ENCODE assay signal across 9 mouse cellular contexts in the genomic region with DNA sequence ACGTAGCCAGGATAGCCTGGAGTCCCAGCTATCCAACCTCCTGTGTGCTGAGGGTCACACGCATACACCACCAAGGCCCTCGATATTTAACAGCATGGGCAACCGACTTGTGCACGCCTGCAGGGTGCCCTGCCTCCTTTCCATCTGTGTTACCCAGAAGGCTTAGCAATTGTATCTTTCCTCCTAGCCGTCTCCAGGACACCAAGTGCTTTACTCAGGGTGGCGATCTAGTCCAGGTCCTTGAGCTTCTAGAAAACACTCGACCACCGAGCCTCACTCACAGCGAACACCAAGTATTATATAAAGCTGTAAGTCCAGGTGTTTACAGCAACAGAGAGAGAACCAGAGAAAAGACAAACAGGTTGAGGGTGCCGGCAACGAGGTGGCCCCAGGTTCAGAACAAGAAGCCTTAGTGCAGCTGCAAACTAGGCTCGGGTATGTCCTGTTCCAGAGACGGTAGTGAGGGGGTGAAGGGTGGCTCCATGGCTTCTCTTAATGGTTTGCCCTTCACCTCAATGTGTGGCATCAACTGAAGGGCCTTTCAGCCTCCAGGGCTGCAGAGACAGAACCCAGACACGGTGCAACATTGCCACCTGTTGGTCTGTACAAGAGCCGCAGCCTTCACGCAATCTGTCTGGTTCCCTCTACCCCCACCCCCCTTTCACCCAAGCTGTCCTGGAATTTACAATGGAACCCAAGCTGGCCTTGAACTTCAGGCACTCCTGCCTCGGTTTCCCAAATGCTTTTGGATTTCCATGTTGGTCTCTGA. TPM values are rescaled to one million over a fixed set of nuclear protein-coding genes. Genes with fewer than 3 reads are reported as not detected.
DNase-seq lines count a peak whose midpoint lies in the region; ATAC-seq and TF ChIP-seq lines count a peak whose summit lies in the region.
"Had no signal": no experiment of that assay in that cellular context is flagged by ENCODE, and none has a peak within 500 bp of the region (broad histone marks: within the 10 kb centered on the region; RNA-seq: fewer than 3 reads in every experiment).

No protein-coding gene starts in this region.

- no peaks in the 10 kb centered on the region for H3K27me3 ChIP-seq in E14TG2a.4 (ENCODE audit: insufficient read depth, low read length)
- H3K27me3 ChIP-seq in embryonic facial prominence, embryonic 15.5 days, result no peaks in the 10 kb centered on the region
- no peaks in the 10 kb centered on the region for H3K27me3 ChIP-seq in lung, embryonic 16.5 days (ENCODE audit: control insufficient read depth, insufficient read depth, low read depth, low read length)
- H3K27me3 ChIP-seq: limb, embryonic 15.5 days had no signal

- no peaks in the 10 kb centered on the region for H3K9me3 ChIP-seq in E14TG2a.4 (ENCODE audit: low read length)
- H3K9me3 ChIP-seq in embryonic facial prominence, embryonic 15.5 days (replicated peaks), result no peaks in the 10 kb centered on the region
- H3K9me3 ChIP-seq in lung, embryonic 16.5 days (ENCODE audit: control insufficient read depth, low read length), result no peaks in the 10 kb centered on the region
- H3K9me3 ChIP-seq: limb, embryonic 15.5 days had no signal

- no peaks in the 10 kb centered on the region for H3K36me3 ChIP-seq in E14TG2a.4 (ENCODE audit: insufficient read depth, low read length)
- no peaks in the 10 kb centered on the region for H3K36me3 ChIP-seq in embryonic facial prominence, embryonic 15.5 days
- no peaks in the 10 kb centered on the region for H3K36me3 ChIP-seq in lung, embryonic 16.5 days (ENCODE audit: control insufficient read depth, insufficient read depth, low read length)
- H3K36me3 ChIP-seq: limb, embryonic 15.5 days had no signal

- no peak overlapping the region for H3K4me3 ChIP-seq in E14TG2a.4 (replicated peaks; ENCODE audit: low read length)
- H3K4me3 ChIP-seq in bone marrow, adult 2 months (replicated peaks; ENCODE audit: control insufficient read depth, low read depth, low read length), result no peak overlapping the region
- H3K4me3 ChIP-seq in embryonic facial prominence, embryonic 15.5 days (replicated peaks), result no peak overlapping the region
- no peak overlapping the region for H3K4me3 ChIP-seq in lung, embryonic 16.5 days (ENCODE audit: low read length)
- H3K4me3 ChIP-seq: limb, embryonic 15.5 days had no signal

- TF ChIP-seq POLR2A in bone marrow, adult 2 months (IDR thresholded peaks at IDR 0.05; ENCODE audit: borderline replicate concordance, control insufficient read depth, low read depth, low read length), result no peak

- H3K4me1 ChIP-seq in E14TG2a.4 (replicated peaks; ENCODE audit: low read depth, low read length), result peaks cover 76% of the 10 kb centered on the region
- H3K4me1 ChIP-seq in bone marrow, adult 2 months (ENCODE audit: control insufficient read depth, insufficient read depth, low read length), result peaks cover 11% of the 10 kb centered on the region
- H3K4me1 ChIP-seq in embryonic facial prominence, embryonic 15.5 days, result peaks cover 9% of the 10 kb centered on the region
- H3K4me1 ChIP-seq in lung, embryonic 16.5 days (replicated peaks; ENCODE audit: control insufficient read depth, insufficient read depth, low read length), result peaks cover 8% of the 10 kb centered on the region

- H3K9ac ChIP-seq in embryonic facial prominence, embryonic 15.5 days, result no peak overlapping the region
- no peak overlapping the region for H3K9ac ChIP-seq in lung, embryonic 16.5 days (ENCODE audit: low read length)
- H3K9ac ChIP-seq: limb, embryonic 15.5 days had no signal

- intact Hi-C loops in heart, postnatal 10 days (cut with DNase I), result loop anchor here (1.0 to 10.0 kb wide), 4 partner anchors 164 to 466 kb away; partner anchors contain the start of gene Sgf29

- peak; percentile 63 for TF ChIP-seq CTCF in E14TG2a.4 (conservative IDR thresholded peaks at IDR 0.05; ENCODE audit: low read length)
- TF ChIP-seq CTCF in bone marrow, adult 2 months (IDR thresholded peaks at IDR 0.05; ENCODE audit: control insufficient read depth, insufficient read depth, low read length), result peak; percentile 95

- WGBS in bone marrow, adult 2 months, result 45% methylated on average over 18 of the region's 18 CpGs
- WGBS in embryonic facial prominence, embryonic 15.5 days, result 40% methylated on average over 18 of the region's 18 CpGs
- WGBS in lung, embryonic 16.5 days, result 31% methylated on average over 18 of the region's 18 CpGs

- ATAC-seq in embryonic facial prominence, embryonic 15.5 days (ENCODE audit: insufficient number of reproducible peaks, low FRiP score, low TSS enrichment, low read depth), result 0 out of 2 replicates have a peak, but pooled peaks have one; percentile 16
- peak; percentile 74; the same call in 1 of the 2 replicates for ATAC-seq in lung, embryonic 16.5 days (ENCODE audit: low read depth)

- no peak overlapping the region for H3K4me2 ChIP-seq in embryonic facial prominence, embryonic 15.5 days (replicated peaks)
- H3K4me2 ChIP-seq in lung, embryonic 16.5 days (ENCODE audit: low read depth, low read length), result no peak overlapping the region
- H3K4me2 ChIP-seq: limb, embryonic 15.5 days had no signal

- H3K27ac ChIP-seq in bone marrow, adult 2 months (ENCODE audit: control insufficient read depth, insufficient read depth, low read depth, low read length, poor library complexity), result no peak overlapping the region
- H3K27ac ChIP-seq in embryonic facial prominence, embryonic 15.5 days (replicated peaks), result no peak overlapping the region
- H3K27ac ChIP-seq in lung, embryonic 16.5 days (ENCODE audit: low read length), result no peak overlapping the region
- H3K27ac ChIP-seq: limb, embryonic 15.5 days had no signal

- DNase-seq in heart, postnatal 10 days, result peak; percentile 82 to 88
- peak; percentile 53 to 81 for DNase-seq in layer of hippocampus, adult 8-10 months (ENCODE audit: low spot score in 2 of 2)
- DNase-seq in retina, adult 2 months (ENCODE audit: low read depth, low spot score), result peak; percentile 65
- peak; percentile 39 to 49 for DNase-seq in urinary bladder, postnatal 36 days (ENCODE audit: low spot score in 2 of 2)

RNA-seq across cellular contexts. Expression of gene Qprt, which starts 11.6 kb away (rescaled TPM):
- polyA plus RNA-seq in bone marrow, adult 2 months (2011; ENCODE audit: insufficient read depth, insufficient read length, low replicate concordance, missing spikeins), result 1.4 and 10.6 TPM in 2 replicates
- 2.0 and 3.3 TPM in 2 replicates for polyA plus RNA-seq in embryonic facial prominence, embryonic 15.5 days (2015; fragmentation: Nextera tagmentation; extraction: Ambion mirVana)
- under 1 TPM in 1 of 2 experiments, not detected in 1; 0.29 TPM for total RNA-seq in heart, postnatal 10 days (2021)
- 1 to 10 TPM in 1 of 4 experiments, under 1 TPM in 3; 0.22 to 1.1 (median 0.53) TPM for total RNA-seq in layer of hippocampus, adult 8-10 months (2022)
- 0.43 and 1.2 TPM in 2 replicates for polyA plus RNA-seq in lung, embryonic 16.5 days (2015; fragmentation: Nextera tagmentation; extraction: Ambion mirVana)

RNA-seq across cellular contexts. Expression of gene AI467606, which starts 19.3 kb away (rescaled TPM):
- 13.6 and 36.8 TPM in 2 replicates for polyA plus RNA-seq in bone marrow, adult 2 months (2011; ENCODE audit: insufficient read depth, insufficient read length, low replicate concordance, missing spikeins)
- polyA plus RNA-seq in embryonic facial prominence, embryonic 15.5 days (2015; fragmentation: Nextera tagmentation; extraction: Ambion mirVana), result 4.8 and 6.3 TPM in 2 replicates
- total RNA-seq in heart, postnatal 10 days (2021), result 1 to 10 TPM in 1 of 2 experiments, under 1 TPM in 1; 0.94 to 1.5 TPM
- 1 to 10 TPM; 1.2 to 3.7 (median 2.3) TPM for total RNA-seq in layer of hippocampus, adult 8-10 months (2022)
- 11.5 and 12.8 TPM in 2 replicates for polyA plus RNA-seq in lung, embryonic 16.5 days (2015; fragmentation: Nextera tagmentation; extraction: Ambion mirVana)

RNA-seq across cellular contexts. Expression of gene Zg16, which starts 23.3 kb away (rescaled TPM):
- polyA plus RNA-seq in bone marrow, adult 2 months (2011; ENCODE audit: insufficient read depth, insufficient read length, low replicate concordance, missing spikeins), result 3.1 TPM in 1 of 2 replicates, not detected in the other
- not detected in 2 replicates for polyA plus RNA-seq in embryonic facial prominence, embryonic 15.5 days (2015; fragmentation: Nextera tagmentation; extraction: Ambion mirVana)
- total RNA-seq in heart, postnatal 10 days (2021), result not detected
- not detected for total RNA-seq in layer of hippocampus, adult 8-10 months (2022)
- polyA plus RNA-seq in lung, embryonic 16.5 days (2015; fragmentation: Nextera tagmentation; extraction: Ambion mirVana), result 7.1 TPM in 1 of 2 replicates, not detected in the other
- polyA plus RNA-seq: limb, embryonic 15.5 days had no signal

RNA-seq across cellular contexts. Expression of gene Spn, which starts 27.2 kb away (rescaled TPM):
- polyA plus RNA-seq in bone marrow, adult 2 months (2011; ENCODE audit: insufficient read depth, insufficient read length, low replicate concordance, missing spikeins), result 29.7 and 49.2 TPM in 2 replicates
- 0.61 and 0.67 TPM in 2 replicates for polyA plus RNA-seq in embryonic facial prominence, embryonic 15.5 days (2015; fragmentation: Nextera tagmentation; extraction: Ambion mirVana)
- under 1 TPM; 0.72 to 0.84 TPM for total RNA-seq in heart, postnatal 10 days (2021)
- total RNA-seq in layer of hippocampus, adult 8-10 months (2022), result under 1 TPM; 0.29 to 0.68 (median 0.46) TPM
- 0.44 and 0.70 TPM in 2 replicates for polyA plus RNA-seq in lung, embryonic 16.5 days (2015; fragmentation: Nextera tagmentation; extraction: Ambion mirVana)
